Mouse (Mus musculus) hindbrain, postnatal 0 days (tissue): ENCODE data around the gene Kcnh1. TPM values are rescaled to one million over a fixed set of nuclear protein-coding genes. Genes with fewer than 3 reads are reported as not detected.

Experiments
- ATAC-seq: fragments of 200-750 bp; cut with Nextera tagmentation; 2 replicates; pipeline ENCODE4 v1.8.0; 2017; ENCODE audit warnings: mild to moderate bottlenecking, moderate TSS enrichment, moderate library complexity
- DNase-seq: peaks from one replicate; pipeline ENCODE4 v3.0.0-alpha.2; 2015; ENCODE audit warnings: low spot score
- H3K27ac ChIP-seq: fragments of 300-500 bp; sonication (generic); 2 replicates; pipeline ENCODE4 v1.5.1; 2014; ENCODE audit warnings: mild to moderate bottlenecking
- H3K27me3 ChIP-seq: fragments of 300-500 bp; sonication (generic); 2 replicates; pipeline ENCODE4 v1.6.1; 2014; ENCODE audit warnings: low read length, mixed read lengths; ENCODE audit not compliant: insufficient read depth
- H3K36me3 ChIP-seq: fragments of 300-500 bp; sonication (generic); 2 replicates; pipeline ENCODE4 v1.6.1; 2014; ENCODE audit warnings: low read length, mixed read lengths; ENCODE audit not compliant: insufficient read depth
- H3K4me1 ChIP-seq: fragments of 300-500 bp; sonication (generic); 2 replicates; pipeline ENCODE4 v1.6.1; 2014; ENCODE audit warnings: antibody characterized with exemption, low read length, mixed read lengths; ENCODE audit not compliant: insufficient read depth
- H3K4me2 ChIP-seq: fragments of 300-500 bp; sonication (generic); 2 replicates; pipeline ENCODE4 v1.6.1; 2014; ENCODE audit warnings: low read depth, mild to moderate bottlenecking, low read length, moderate library complexity, mixed read lengths
- H3K4me3 ChIP-seq: fragments of 300-500 bp; sonication (generic); 2 replicates; pipeline ENCODE4 v1.5.1; 2014; ENCODE audit warnings: low read length
- H3K9ac ChIP-seq: fragments of 300-500 bp; sonication (generic); replicated peaks from 2 replicates; pipeline ENCODE4 v1.6.1; 2014; ENCODE audit warnings: mild to moderate bottlenecking, low read length, moderate library complexity, mixed read lengths
- H3K9me3 ChIP-seq: fragments of 300-500 bp; sonication (generic); 2 replicates; pipeline ENCODE4 v1.6.1; 2016; ENCODE audit warnings: low read length, mixed read lengths
- CTCF ChIP-seq: IDR thresholded peaks from 2 replicates; pipeline ENCODE4 v1.5.1; 2016; ENCODE audit warnings: antibody characterized with exemption, control low read depth, low read depth
- WGBS: fragments of 180-500 bp; shearing (Covaris S2); extraction: QIAGEN DNeasy Blood & Tissue Kit; methylation state at CpG from one replicate; pipeline ENCODE4 v1.1.7; 2014; 5-methylcytosine and 5-hydroxymethylcytosine counted together
- polyA plus RNA-seq: library from polyadenylated mRNA; unstranded; fragments of >200 nt; fragmentation: Nextera tagmentation; extraction: Ambion mirVana; gene quantifications from 2 replicates; pipeline ENCODE4 v1.2.1, GENCODE M21; 2015
- total RNA-seq: library from RNA; depleted of rRNA; stranded (reverse); fragments of >200 nt; gene quantifications from 2 replicates; pipeline ENCODE4 v1.2.3, GENCODE M21; 2014

The Kcnh1 gene
- total and polyA plus RNA-seq, 2 experiments from 2014 or later = 2.9 to 7.0 TPM

DNA sequence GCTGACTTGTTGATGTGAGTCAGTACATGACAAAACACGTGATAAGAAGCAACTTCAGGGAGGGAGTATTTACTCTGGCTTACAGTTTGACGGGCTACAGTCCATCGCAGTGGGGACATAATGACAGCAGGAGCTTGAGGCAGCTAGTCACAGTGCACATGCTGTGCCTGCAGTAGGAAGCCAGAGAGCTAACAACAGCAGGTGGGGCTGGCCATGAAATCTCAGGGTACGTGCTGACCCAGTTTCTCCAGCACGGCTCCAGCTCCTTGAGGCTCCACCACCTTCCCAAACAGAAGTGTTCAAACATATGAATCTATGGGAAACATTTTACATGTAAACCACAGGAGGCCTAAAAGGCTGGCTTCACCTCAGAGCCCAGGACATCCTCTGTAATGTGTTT, 216.0 kb downstream of the Kcnh1 start:
- Histone ChIP-seq H3K9me3 (no peaks in the 10 kb centered on the region), H3K4me3 (no peak overlapping the region), H3K4me1 (0 out of 2 replicates have a peak, but pooled peaks cover 4% of the 10 kb centered on the region), H3K27ac (no peak overlapping the region), H3K27me3 (no peaks in the 10 kb centered on the region), H3K4me2 (no peak overlapping the region), H3K36me3 (no peaks in the 10 kb centered on the region), H3K9ac (no peak overlapping the region)
- DNase-seq (no peak), ATAC-seq (no peak)
- no peak for TF ChIP-seq CTCF
- 81% methylated on average over 5 of the region's 5 CpGs for WGBS

DNA sequence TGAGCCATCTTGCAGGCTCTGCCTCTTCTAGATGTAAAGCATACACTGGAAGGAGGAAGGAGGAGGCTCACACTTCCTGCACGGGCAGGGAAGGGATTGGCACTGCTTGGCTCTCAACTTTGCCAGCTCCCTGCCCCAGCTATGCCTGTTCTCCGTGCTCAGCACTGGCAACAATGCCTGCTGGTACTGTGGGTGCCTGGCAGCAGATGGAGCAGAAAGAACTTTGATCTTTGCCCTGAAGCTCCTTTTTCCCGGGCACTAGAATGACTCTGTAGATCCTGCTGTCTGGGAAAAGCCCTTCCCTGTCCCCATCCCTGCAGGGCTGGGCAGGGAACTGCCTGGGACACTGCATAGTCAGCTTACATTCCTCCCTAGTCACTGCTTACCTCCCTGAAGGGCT, 225.2 kb downstream of the Kcnh1 start:
- Histone ChIP-seq H3K27ac (no peak overlapping the region; the same call in 1 of the 2 replicates), H3K36me3 (no peaks in the 10 kb centered on the region), H3K4me3 (no peak overlapping the region), H3K4me2 (no peak overlapping the region), H3K9ac (no peak overlapping the region), H3K9me3 (no peaks in the 10 kb centered on the region), H3K27me3 (no peaks in the 10 kb centered on the region), H3K4me1 (no peaks in the 10 kb centered on the region)
- 34% methylated on average over 3 of the region's 3 CpGs for WGBS
- ATAC-seq = no peak
- no peak for DNase-seq
- no peak for TF ChIP-seq CTCF

DNA sequence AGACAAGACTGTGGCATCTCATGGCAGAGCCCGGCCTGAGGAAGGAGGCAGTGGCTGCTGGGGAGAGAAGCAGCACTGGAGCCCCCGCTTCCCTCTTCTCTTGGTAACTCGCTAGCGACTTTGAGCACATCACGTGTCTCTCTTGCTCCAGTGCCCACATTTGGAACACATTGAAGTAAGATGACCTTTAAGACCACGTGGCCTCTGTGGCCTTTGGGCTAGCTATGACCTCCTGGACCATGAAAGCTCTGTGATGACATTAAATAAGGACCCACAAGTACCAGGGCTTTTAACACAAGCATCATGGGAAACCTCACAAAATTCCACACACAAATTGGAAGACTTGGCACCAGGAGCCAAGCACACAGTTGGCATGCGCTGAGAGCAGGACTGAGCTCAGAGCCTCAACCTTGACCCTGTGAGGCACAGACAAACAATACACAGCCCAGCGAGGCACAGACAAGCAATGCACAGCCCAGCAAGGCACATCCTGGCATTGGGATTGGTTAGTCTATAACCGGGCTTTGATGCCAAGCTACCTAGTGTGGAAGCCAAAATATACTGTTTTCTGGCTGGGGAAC, 225.8 kb downstream of the Kcnh1 start:
- H3K4me2 ChIP-seq = no peak overlapping the region
- no peaks in the 10 kb centered on the region for H3K36me3 ChIP-seq
- H3K4me3 ChIP-seq = no peak overlapping the region
- H3K4me1 ChIP-seq = no peaks in the 10 kb centered on the region
- ATAC-seq (no peak), DNase-seq (no peak)
- no peak for TF ChIP-seq CTCF
- no peak overlapping the region; the same call in 1 of the 2 replicates for H3K27ac ChIP-seq
- H3K9ac ChIP-seq = no peak overlapping the region
- no peaks in the 10 kb centered on the region for H3K9me3 ChIP-seq
- 56% methylated on average over 9 of the region's 9 CpGs for WGBS
- no peaks in the 10 kb centered on the region for H3K27me3 ChIP-seq

DNA sequence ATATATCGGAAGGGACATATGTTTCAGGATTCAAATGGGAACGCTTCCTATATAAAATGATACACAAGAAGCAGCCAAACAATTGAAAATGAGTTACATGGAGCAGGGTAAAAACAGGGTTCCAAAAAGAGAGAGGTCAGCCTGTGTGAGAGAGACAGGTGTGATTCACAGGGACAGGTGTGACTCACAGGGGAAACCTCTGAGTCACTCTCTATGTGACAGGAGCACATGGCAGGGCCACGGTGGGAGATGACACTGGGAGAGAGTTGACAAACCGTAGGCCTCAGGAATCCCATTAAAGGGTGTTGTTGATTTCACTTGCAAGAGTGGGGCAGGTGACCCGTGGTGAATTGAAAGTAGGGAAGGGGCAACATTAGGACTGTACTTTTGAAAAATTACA, 228.6 kb downstream of the Kcnh1 start:
- TF ChIP-seq CTCF = no peak

DNA sequence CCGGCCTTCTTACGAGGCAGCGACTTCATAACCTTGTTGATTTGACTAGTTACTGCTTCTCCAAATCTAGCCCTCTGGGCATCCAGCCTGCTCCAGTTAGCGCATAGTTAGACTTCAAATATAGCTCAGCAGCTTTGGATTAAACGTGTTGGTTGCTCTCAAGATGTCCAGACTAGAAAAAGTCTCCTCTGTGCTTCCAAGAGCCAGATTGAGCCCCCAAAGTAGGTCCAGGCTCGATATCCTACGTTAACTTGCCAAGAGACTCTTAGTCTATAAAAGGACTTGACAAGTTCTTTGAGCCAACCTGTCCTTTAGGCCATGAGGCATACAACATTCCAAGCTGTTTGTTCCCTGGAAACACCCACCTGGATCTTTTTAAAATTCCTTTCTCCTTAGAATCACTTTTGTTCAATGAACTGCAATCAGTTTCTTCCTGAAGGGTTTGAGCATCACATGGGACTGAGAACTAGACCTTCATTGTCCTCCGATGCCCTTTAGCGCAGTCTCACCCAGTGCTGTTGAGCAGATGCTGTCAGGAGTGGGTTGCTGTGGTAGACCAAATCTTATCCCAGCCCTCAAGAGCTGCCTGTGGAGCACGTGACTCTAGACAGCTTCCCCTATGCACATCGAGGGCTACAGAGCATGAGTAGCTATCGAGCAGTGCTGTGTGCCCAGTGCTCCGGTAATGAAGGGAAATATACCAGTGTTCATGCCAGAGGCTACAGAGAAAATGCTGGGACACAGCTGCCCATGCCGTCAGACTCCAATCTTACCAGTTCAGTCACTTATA, 231.0 kb downstream of the Kcnh1 start:
- no peak overlapping the region for H3K4me3 ChIP-seq
- H3K4me2 ChIP-seq = no peak overlapping the region
- no peak overlapping the region for H3K27ac ChIP-seq
- no peak overlapping the region for H3K9ac ChIP-seq
- no peaks in the 10 kb centered on the region for H3K27me3 ChIP-seq
- DNase-seq = no peak
- no peak for TF ChIP-seq CTCF
- no peaks in the 10 kb centered on the region for H3K4me1 ChIP-seq
- H3K36me3 ChIP-seq = no peaks in the 10 kb centered on the region
- H3K9me3 ChIP-seq = no peaks in the 10 kb centered on the region
- WGBS = 84% methylated on average over 14 of the region's 14 CpGs
- no peak for ATAC-seq

More for the DNA sequence above, 228.6 kb downstream of the Kcnh1 start:
- ATAC-seq (no peak), DNase-seq (no peak)
- H3K27ac ChIP-seq = no peak overlapping the region
- H3K4me2 ChIP-seq = no peak overlapping the region
- no peaks in the 10 kb centered on the region for H3K36me3 ChIP-seq
- H3K9ac ChIP-seq = no peak overlapping the region
- no peak overlapping the region for H3K4me3 ChIP-seq
- 85% methylated on average over 5 of the region's 5 CpGs for WGBS
- no peaks in the 10 kb centered on the region for H3K9me3 ChIP-seq
- H3K4me1 ChIP-seq = no peaks in the 10 kb centered on the region
- no peaks in the 10 kb centered on the region for H3K27me3 ChIP-seq

DNA sequence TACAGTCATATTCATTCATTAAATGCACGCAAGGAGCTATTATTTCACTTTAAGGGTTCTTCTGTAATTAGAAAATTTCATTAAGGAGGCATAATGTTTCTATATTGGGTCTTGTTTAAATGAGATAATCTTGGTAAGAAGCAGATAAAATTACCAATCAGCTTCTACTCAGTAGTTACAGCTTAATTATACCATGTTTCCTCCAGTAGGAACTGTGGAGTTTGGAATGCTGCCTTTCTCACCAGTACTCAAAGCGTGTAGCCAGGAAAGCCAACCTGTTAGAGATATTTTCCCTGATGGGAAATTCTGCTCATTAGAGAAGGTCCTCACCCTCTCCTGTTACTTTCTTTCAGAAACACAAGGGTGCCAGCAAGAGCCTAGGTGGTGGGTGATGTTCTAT, 240.8 kb downstream of the Kcnh1 start:
- Histone ChIP-seq H3K4me1 (no peaks in the 10 kb centered on the region), H3K27ac (no peak overlapping the region), H3K4me2 (no peak overlapping the region), H3K27me3 (no peaks in the 10 kb centered on the region), H3K4me3 (no peak overlapping the region), H3K9ac (no peak overlapping the region), H3K9me3 (no peaks in the 10 kb centered on the region), H3K36me3 (no peaks in the 10 kb centered on the region)
- no peak for ATAC-seq
- TF ChIP-seq CTCF = no peak
- no peak for DNase-seq
- 88% methylated on average over 2 of the region's 2 CpGs for WGBS

DNA sequence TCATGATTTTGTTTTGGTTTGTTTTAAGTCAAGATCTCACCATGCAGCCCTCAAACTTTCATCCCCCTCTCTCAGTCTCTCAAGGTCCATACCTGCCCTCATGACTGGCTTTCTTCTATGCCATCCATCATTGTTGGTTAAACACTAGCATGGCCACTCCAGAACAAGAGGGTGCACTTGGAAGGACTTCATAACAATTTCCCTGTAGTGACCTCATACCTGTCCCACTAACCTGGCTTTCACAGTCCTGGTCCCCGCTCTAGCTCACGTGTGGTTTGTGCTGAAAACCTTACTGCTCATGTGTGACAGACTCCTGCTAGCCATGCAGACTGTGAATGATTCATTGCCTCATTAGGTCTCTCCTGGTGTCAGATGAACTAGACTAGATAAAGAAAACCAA, 244.9 kb downstream of the Kcnh1 start:
- Histone ChIP-seq H3K27me3 (no peaks in the 10 kb centered on the region), H3K9ac (no peak overlapping the region), H3K4me3 (no peak overlapping the region), H3K4me1 (no peaks in the 10 kb centered on the region), H3K9me3 (no peaks in the 10 kb centered on the region), H3K4me2 (no peak overlapping the region), H3K27ac (no peak overlapping the region), H3K36me3 (no peaks in the 10 kb centered on the region)
- WGBS = 83% methylated on average over 2 of the region's 2 CpGs
- ATAC-seq (no peak), DNase-seq (no peak)
- TF ChIP-seq CTCF = no peak
